Mouse (Mus musculus) liver, embryonic 13.5 days (tissue): ENCODE measurements around the gene Clstn2. TPM values are rescaled to one million over a fixed set of nuclear protein-coding genes. Genes with fewer than 3 reads are reported as not detected.

Experiments used
- ATAC-seq: fragments of 200-750 bp; cut with Nextera tagmentation; 2 replicates; pipeline ENCODE4 v1.8.0; 2017; ENCODE audit warnings: low read depth, mild to moderate bottlenecking, moderate number of reproducible peaks, moderate library complexity
- DNase-seq: peaks from one replicate; pipeline ENCODE4 v3.0.0; 2022
- H3K27ac ChIP-seq: fragments of 300-500 bp; sonication (generic); 2 replicates; pipeline ENCODE4 v1.5.1; 2015; ENCODE audit warnings: moderate library complexity, mild to moderate bottlenecking, inconsistent platforms
- H3K27me3 ChIP-seq: fragments of 300-500 bp; sonication (generic); 2 replicates; pipeline ENCODE4 v1.6.1; 2015; ENCODE audit warnings: mild to moderate bottlenecking, inconsistent platforms
- H3K36me3 ChIP-seq: fragments of 300-500 bp; sonication (generic); 2 replicates; pipeline ENCODE4 v1.6.1; 2015; ENCODE audit warnings: mild to moderate bottlenecking, inconsistent platforms
- H3K4me1 ChIP-seq: fragments of 300-500 bp; sonication (generic); replicated peaks from 2 replicates; pipeline ENCODE4 v1.6.1; 2015; ENCODE audit warnings: inconsistent platforms
- H3K4me2 ChIP-seq: fragments of 300-500 bp; sonication (generic); 2 replicates; pipeline ENCODE4 v1.6.1; 2015; ENCODE audit warnings: inconsistent platforms, mild to moderate bottlenecking, moderate library complexity
- H3K4me3 ChIP-seq: fragments of 300-500 bp; sonication (generic); replicated peaks from 2 replicates; pipeline ENCODE4 v1.5.1; 2015; ENCODE audit warnings: mild to moderate bottlenecking, inconsistent platforms
- H3K9ac ChIP-seq: fragments of 300-500 bp; sonication (generic); 2 replicates; pipeline ENCODE4 v1.6.1; 2015; ENCODE audit warnings: mild to moderate bottlenecking, inconsistent platforms
- H3K9me3 ChIP-seq: fragments of 300-500 bp; sonication (generic); replicated peaks from 2 replicates; pipeline ENCODE4 v1.6.1; 2016; ENCODE audit warnings: inconsistent platforms
- WGBS: fragments of 180-500 bp; shearing (Covaris S2); methylation state at CpG from one replicate; pipeline ENCODE4 v1.1.7; 2015; ENCODE audit not compliant: insufficient replicate concordance; 5-methylcytosine and 5-hydroxymethylcytosine counted together
- polyA plus RNA-seq: library from polyadenylated mRNA; unstranded; fragments of >200 nt; fragmentation: Nextera tagmentation; extraction: Ambion mirVana; gene quantifications from 2 replicates; pipeline ENCODE4 v1.2.1, GENCODE M21; 2015

Clstn2 gene
- polyA plus RNA-seq, 1 experiment from 2014 or later = 0.12 TPM

DNA sequence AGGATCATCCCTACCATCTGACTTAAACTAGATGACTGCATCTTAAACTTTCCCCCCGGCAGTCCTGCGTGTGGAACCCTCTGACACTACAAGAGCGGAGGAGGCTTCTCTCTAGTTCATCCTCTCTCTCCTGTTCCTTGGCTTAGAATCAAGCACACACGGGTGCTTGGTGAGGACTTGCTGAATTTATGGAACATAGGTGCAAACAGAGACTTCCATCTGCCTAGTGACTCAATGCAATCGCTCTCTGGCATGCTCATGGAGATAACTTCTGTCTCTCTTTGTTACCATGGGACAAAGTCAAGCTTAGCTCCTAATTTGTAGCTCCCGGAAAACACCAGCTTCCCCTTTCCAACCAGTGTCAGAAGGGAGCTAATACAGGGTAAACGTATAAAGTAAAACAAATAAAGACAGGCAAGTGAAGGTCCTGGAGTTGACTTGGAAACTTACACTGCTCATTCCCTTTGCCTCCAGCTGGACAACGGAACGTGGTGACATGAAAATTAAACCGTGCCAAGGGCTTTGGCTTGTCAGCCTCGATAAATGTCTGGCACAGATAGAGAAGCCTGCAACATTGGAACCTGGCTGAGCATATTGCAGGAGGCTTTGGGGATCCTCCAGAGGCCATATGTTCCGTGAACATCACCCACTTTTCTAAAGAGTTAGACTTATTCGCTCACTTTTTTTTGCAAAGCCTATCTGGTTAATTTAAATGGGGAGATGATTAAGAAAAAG lies 583.5 kb downstream of the Clstn2 start:
- Histone ChIP-seq H3K27me3 (no peaks in the 10 kb centered on the region), H3K4me1 (no peaks in the 10 kb centered on the region), H3K9me3 (no peaks in the 10 kb centered on the region; the same call in 1 of the 2 replicates), H3K9ac (no peak overlapping the region), H3K4me3 (no peak overlapping the region), H3K4me2 (no peak overlapping the region), H3K27ac (no peak overlapping the region), H3K36me3 (no peaks in the 10 kb centered on the region)
- DNase-seq (no peak), ATAC-seq (no peak)
- 64% methylated on average over 13 of the region's 13 CpGs for whole genome bisulfite sequencing

GRCm38 (mm10) chr9:97439872-97440636 lies 592.9 kb downstream of the Clstn2 start:
- ATAC-seq (no peak), DNase-seq (no peak)
- Histone ChIP-seq H3K4me1 (no peaks in the 10 kb centered on the region), H3K27ac (no peak overlapping the region), H3K4me2 (no peak overlapping the region), H3K4me3 (no peak overlapping the region), H3K36me3 (no peaks in the 10 kb centered on the region), H3K27me3 (no peaks in the 10 kb centered on the region), H3K9ac (no peak overlapping the region), H3K9me3 (no peaks in the 10 kb centered on the region)
- 66% methylated on average over 7 of the region's 7 CpGs for WGBS

DNA sequence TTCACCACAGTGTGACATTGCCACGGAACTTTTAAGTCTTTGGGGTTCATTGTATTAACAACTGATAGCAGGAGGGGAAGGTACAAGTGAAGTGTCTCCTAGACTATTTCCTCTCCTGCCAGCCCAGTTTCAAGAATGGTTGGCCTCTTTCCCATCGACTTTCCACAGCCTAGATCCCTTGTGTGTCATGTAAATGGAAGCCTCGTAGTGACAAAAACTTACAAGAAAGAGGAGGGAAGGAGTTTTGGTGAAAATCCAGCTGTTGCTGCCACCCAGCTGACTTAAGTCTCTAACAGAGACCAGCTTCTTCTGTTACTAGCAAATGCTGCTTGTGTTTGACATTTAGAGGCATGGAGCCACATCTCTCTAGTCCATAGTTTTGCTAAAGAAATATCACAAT lies 598.3 kb downstream of the Clstn2 start:
- Histone ChIP-seq H3K9ac (no peak overlapping the region), H3K4me2 (no peak overlapping the region), H3K36me3 (no peaks in the 10 kb centered on the region), H3K27me3 (no peaks in the 10 kb centered on the region), H3K4me1 (no peaks in the 10 kb centered on the region), H3K4me3 (no peak overlapping the region), H3K27ac (no peak overlapping the region), H3K9me3 (no peaks in the 10 kb centered on the region)
- no peak for DNase-seq
- 29% methylated on average over 3 of the region's 3 CpGs for WGBS
- ATAC-seq = no peak

DNA sequence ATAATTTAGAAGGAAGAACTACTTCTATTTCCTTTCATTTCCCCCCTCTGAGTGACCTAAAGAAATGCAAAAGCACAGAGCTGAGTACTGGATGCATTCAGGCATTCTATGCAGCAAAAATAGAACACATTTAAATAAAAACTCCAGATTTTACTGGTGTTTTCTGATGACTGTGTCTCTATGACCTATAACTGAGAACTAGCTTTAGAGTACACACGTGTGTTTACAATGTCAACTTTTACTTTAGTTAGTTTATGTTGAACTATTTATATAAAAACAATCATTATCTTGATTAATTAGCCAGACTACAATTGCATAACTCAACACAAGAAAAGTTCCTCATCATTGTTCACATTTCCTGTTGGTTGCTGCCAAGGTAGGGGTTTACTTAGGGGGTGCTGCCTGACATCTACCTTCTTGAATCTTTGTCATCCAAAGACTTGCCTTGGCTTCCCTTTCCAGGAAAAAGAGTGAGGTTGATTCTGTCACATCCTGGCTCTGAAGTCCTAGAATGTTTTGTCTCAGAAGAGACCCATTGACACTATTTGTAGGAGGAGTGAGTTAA lies 603.0 kb downstream of the Clstn2 start:
- Histone ChIP-seq H3K4me1 (no peaks in the 10 kb centered on the region), H3K4me3 (no peak overlapping the region), H3K9ac (no peak overlapping the region), H3K27ac (no peak overlapping the region), H3K4me2 (no peak overlapping the region), H3K27me3 (no peaks in the 10 kb centered on the region), H3K9me3 (no peaks in the 10 kb centered on the region), H3K36me3 (no peaks in the 10 kb centered on the region)
- ATAC-seq (no peak), DNase-seq (no peak)
- WGBS = 54% methylated on average over 1 of the region's 1 CpGs

DNA sequence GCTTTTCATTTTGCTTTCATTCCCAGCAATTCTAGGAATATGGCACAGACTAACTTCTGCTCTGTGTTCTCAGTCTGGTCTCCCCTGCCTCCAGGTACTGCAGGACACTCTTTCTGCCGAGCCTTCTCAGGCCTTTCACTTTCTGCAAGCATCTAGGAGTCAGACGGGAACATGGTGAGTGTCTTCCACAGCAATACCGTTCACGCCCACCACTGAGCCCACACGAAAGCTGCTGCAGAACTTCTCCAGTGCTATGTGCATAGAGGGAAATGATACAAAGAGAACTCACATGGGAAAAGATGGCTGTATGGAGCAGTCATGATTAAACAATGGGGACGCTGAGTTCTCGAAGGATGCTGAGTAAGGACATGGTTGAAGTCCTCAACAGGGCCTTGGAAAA lies 604.9 kb downstream of the Clstn2 start:
- Histone ChIP-seq H3K9me3 (no peaks in the 10 kb centered on the region), H3K27ac (no peak overlapping the region), H3K4me2 (no peak overlapping the region), H3K27me3 (no peaks in the 10 kb centered on the region), H3K4me1 (no peaks in the 10 kb centered on the region), H3K4me3 (no peak overlapping the region), H3K36me3 (no peaks in the 10 kb centered on the region), H3K9ac (no peak overlapping the region)
- ATAC-seq = no peak
- 67% methylated on average over 7 of the region's 7 CpGs for WGBS
- no peak for DNase-seq

DNA sequence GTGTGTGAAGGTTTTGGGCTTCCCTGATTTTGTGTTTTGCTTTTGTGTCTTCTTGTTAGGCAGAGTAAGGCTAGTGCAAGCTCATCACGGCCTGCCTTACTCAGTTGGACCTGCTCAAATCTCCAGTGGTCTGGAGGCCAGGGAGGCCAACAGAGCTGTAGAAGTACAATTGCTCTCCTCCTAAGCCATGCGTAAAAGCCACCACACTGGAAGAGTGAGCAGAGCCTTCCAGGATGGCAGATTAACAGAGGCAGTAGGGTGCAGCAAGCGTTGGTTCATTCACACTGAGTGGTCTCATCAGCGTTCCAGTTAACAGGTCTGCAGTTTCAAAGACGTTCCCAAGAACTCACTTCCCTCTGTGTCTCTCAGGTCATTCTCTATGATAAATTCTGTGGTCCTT lies 612.1 kb downstream of the Clstn2 start:
- ATAC-seq = no peak
- WGBS = 63% methylated on average over 5 of the region's 5 CpGs
- no peaks in the 10 kb centered on the region for H3K27me3 ChIP-seq

DNA sequence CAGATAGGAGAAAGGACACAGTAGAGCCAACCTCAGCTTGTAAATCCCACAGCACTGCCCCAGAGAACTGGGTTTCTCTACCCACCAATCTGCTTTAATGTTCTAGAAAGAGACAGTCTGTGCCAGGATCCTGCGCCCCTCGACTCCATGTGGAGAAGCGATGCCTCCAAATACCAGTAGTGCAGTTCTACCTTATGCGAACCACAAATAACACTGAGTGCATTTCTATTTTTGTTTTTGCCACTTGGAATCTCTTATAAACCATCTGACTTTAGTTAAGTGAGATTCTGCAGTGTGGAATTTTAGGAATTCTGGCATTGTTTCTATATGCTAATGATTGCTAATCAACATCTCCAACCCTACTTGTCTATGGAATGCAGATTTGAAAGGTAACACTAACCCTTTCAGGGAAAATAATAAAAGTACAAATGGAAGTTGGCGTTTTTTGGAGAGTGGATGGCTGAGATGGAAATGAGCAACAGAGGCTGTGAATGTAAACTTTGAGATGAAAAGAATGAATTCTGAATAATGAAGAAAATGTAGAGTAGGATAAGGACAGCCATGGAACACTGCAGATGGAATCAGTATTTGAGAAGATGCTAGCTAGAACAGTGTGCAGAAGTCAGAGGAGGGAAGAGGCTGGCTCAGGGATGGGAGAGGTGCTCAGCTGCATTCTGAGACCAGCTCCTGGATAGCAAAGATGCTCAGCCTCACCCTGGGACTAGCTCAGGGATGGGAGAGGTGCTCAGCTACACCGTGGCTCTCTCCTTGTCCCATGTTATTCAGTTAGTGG lies 617.9 kb downstream of the Clstn2 start:
- Histone ChIP-seq H3K27ac (no peak overlapping the region), H3K9me3 (no peaks in the 10 kb centered on the region), H3K4me1 (no peaks in the 10 kb centered on the region), H3K36me3 (no peaks in the 10 kb centered on the region), H3K9ac (no peak overlapping the region), H3K27me3 (no peaks in the 10 kb centered on the region), H3K4me3 (no peak overlapping the region), H3K4me2 (no peak overlapping the region)
- DNase-seq (no peak), ATAC-seq (no peak)
- 61% methylated on average over 6 of the region's 6 CpGs for WGBS

More for the DNA sequence above, 612.1 kb downstream of the Clstn2 start:
- no peak overlapping the region for H3K4me3 ChIP-seq
- no peaks in the 10 kb centered on the region for H3K4me1 ChIP-seq
- no peak overlapping the region for H3K9ac ChIP-seq
- H3K4me2 ChIP-seq = no peak overlapping the region
- DNase-seq = no peak
- H3K27ac ChIP-seq = no peak overlapping the region
- H3K36me3 ChIP-seq = no peaks in the 10 kb centered on the region
- no peaks in the 10 kb centered on the region for H3K9me3 ChIP-seq

GRCm38 (mm10) chr9:97408142-97408541 lies 624.8 kb downstream of the Clstn2 start:
- ATAC-seq (no peak), DNase-seq (no peak)

More at GRCm38 (mm10) chr9:97408142-97408541, 624.8 kb downstream of the Clstn2 start:
- Histone ChIP-seq H3K36me3 (no peaks in the 10 kb centered on the region), H3K4me2 (no peak overlapping the region), H3K9ac (no peak overlapping the region), H3K27me3 (no peaks in the 10 kb centered on the region), H3K4me1 (no peaks in the 10 kb centered on the region), H3K4me3 (no peak overlapping the region), H3K27ac (no peak overlapping the region), H3K9me3 (no peaks in the 10 kb centered on the region)
- 64% methylated on average over 2 of the region's 2 CpGs for WGBS
